Mouse (Mus musculus) thymus, postnatal 0 days (tissue): ENCODE results near the gene Smg5. TPM values are rescaled to one million over a fixed set of nuclear protein-coding genes. Genes with fewer than 3 reads are reported as not detected.
"Not testable (repeated sequence)": the region's sequence is repeated elsewhere in the genome, so short reads cannot be mapped to it uniquely, and the experiment has no call there.

Experiments
- DNase-seq: peaks from one replicate; pipeline ENCODE4 v3.0.0-alpha.2; 2015; ENCODE audit warnings: low spot score
- polyA plus RNA-seq: library from polyadenylated mRNA; unstranded; fragments of >200 nt; fragmentation: Nextera tagmentation; extraction: Ambion mirVana; gene quantifications from 2 replicates; pipeline ENCODE4 v1.2.1, GENCODE M21; 2015

Gene Smg5
- polyA plus RNA-seq, 1 experiment from 2014 or later = 35.4 TPM

GRCm38 (mm10) chr3:88352907-88353306 is 16.8 kb downstream of the Smg5 start:
- no peak for DNase-seq

DNA sequence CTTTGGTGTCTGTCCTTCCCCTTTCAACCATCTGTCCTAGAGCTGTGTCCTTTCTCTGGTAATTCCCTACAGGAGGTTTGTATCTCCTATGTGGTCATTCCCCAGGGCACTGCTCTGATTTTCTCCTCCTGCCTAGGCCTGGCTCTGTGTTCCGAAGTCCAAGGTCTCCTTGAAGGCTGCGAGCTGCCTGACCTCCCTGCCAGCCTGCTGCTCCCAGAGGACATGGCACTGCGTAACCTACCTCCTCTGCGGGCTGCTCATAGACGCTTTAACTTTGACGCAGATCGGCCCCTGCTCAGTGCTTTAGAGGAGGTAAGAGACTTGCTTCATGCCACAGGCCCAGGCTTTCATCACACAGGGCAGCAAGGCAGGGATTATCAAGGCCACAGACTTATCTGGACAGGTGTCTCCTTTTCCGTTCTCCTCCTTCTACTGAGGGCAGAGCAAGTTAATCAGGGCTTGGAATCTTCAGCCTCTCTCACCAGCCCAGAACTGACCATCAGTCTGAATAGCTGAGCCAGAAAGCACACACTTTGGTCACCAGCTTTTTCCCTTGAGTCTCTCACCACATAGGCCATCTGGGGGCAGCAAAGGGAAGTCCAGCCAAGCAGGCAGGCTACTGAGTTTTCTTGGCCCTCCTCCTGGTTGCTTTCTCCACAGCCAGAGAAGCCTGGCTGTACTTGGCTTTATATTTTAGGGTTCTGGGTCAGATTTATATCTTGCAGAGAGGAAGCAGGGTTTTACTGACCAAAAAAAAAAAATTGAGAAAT is 18.5 kb downstream of the Smg5 start:
- DNase-seq = no peak

GRCm38 (mm10) chr3:88359584-88359983 is 23.5 kb downstream of the Smg5 start:
- DNase-seq = no peak

GRCm38 (mm10) chr3:88359989-88360388 is 23.9 kb downstream of the Smg5 start:
- DNase-seq = peak; percentile 33

GRCm38 (mm10) chr3:88361096-88361495 is 25.0 kb downstream of the Smg5 start:
- DNase-seq = peak; percentile 56

GRCm38 (mm10) chr3:88361612-88362313 is 25.7 kb downstream of the Smg5 start:
- DNase-seq = no peak

GRCm38 (mm10) chr3:88363700-88364099 is 27.6 kb downstream of the Smg5 start:
- no peak for DNase-seq

DNA sequence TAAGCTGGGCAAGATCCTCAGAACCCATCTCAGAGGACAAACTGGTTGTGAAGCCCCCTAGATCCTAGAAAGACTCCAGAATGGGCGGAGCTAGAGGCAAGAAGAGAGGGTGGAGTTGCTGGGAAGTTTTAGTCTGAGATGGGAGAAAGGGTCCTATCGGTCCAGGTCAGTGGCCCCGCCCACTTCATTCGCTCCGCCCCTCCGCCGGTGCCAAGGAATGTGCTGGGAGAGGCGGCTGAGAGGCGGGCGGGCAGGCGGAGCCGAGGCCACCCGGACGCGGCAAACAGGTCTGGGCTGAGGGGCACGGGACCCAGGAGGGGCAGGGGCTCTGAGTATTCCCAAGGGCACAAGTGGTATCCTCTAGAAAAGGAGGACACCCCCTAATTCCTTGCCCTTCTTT is 28.3 kb downstream of the Smg5 start, which contains the start of gene Paqr6:
TSS of gene Paqr6 (plus strand) at position 248 of the 400 bp plus-strand sequence.
- DNase-seq = no peak

DNA sequence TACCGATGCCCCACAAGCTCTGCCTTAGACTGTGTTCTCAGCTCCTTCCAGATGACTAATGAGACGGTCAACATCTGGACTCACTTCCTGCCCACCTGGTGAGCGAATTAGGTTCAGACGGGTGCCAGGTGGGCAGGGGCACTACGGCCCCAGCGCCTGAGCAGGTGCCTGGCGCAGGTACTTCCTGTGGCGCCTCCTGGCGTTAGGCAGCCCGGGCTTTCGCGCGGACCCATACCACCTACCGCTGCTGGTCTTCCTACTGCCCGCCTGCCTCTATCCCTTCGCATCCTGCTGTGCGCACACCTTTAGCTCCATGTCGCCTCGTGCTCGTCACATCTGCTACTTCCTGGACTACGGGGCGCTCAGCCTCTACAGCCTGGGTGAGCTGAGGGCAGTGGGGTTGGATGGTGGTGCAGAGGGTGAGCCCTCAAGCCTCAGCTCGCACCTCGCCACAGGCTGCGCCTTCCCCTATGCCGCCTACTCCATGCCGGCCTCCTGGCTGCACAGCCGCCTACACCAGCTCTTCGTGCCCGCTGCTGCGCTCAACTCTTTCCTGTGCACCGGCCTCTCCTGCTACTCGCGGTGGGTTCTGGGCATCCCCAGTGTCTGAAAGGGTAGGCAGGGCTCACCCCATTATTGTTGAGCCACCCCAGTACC is 29.8 kb downstream of the Smg5 start:
- DNase-seq = peak; percentile 22

- DNase-seq = peak; percentile 78
These were observed 30.9 kb downstream of the Smg5 start for GRCm38 (mm10) chr3:88366830-88367428.

DNA sequence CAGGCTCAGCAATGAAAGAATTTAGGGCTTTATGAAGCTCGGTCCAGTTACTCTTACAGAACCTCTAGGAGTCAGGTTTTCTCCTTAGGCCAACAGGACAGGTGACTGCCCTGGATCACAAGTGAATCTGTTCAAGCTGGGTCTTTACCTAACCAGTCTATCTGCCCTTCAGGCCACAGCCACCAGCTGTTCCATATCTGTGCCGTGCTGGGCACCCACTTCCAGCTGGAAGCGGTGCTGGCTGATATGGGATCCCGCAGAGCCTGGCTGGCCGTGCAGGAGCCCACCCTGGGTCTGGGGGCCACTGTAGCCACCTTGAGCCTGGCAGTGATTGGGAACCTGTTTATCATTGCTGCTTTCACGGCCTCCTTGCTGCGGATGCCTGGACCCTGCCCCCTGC is 31.5 kb downstream of the Smg5 start:
- not testable (repeated sequence) for DNase-seq

DNA sequence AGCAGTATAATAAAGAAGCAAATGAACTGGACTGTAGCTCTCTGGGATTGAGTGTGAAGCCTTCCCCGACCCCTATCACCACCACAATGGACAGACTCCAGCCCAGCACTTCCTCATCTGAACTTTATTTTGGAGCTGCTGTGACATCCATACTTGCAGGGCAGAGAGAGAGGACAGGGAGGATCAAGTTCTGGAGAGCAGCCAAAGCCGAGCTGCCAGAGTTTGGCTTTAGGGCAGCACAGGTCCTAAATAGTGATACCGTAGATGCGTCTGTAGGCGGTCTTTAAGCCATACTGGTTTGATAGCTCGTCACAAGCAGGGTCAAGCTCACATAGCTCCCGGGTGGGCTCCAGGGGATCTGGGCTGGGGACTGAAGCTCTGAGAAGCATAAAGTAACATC is 32.5 kb downstream of the Smg5 start:
- DNase-seq = not testable (repeated sequence)

GRCm38 (mm10) chr3:88372643-88373042 is 36.6 kb downstream of the Smg5 start, which contains the start of gene Bglap3:
Bglap3 (minus strand) TSS chr3:88372743.
- DNase-seq = not testable (repeated sequence)

GRCm38 (mm10) chr3:88375750-88376626 is 39.9 kb downstream of the Smg5 start:
- DNase-seq = peak; percentile 84

DNA sequence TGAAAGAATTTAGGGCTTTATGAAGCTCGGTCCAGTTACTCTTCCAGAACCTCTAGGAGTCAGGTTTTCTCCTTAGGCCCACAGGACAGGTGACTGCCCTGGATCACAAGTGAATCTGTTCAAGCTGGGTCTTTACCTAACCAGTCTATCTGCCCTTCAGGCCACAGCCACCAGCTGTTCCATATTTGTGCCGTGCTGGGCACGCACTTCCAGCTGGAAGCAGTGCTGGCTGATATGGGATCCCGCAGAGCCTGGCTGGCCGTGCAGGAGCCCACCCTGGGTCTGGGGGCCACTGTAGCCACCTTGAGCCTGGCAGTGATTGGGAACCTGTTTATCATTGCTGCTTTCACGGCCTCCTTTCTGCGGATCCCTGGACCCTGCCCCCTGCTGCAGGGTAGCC is 40.6 kb downstream of the Smg5 start:
- DNase-seq = not testable (repeated sequence)

DNA sequence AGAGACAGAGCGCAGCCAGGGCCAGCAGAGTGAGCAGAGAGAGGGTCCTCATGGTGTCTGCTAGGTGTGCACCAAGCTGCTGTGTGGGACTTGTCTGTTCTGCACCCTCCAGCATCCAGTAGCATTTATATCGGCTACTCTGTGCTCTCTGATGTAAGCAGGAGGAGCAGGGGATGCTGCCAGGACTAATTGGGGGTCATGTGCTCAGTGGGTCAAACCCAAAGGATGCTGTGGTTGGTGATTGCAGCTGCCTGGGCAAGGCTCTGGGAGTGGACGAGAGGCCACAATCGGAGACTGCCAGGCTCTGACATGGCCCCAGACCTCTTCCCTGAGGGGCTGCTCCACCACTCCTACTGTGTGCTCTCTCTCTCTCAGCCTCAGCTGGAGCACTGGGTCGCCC is 42.5 kb downstream of the Smg5 start, which contains the start of gene Bglap2:
TSS of gene Bglap2 (minus strand) at position 101 of the 400 bp plus-strand sequence.
- not testable (repeated sequence) for DNase-seq

- DNase-seq = peak; percentile 92
These were observed 45.6 kb downstream of the Smg5 start for GRCm38 (mm10) chr3:88381389-88382315.

- DNase-seq = not testable (repeated sequence)
These were observed 46.3 kb downstream of the Smg5 start for GRCm38 (mm10) chr3:88382383-88382782.

GRCm38 (mm10) chr3:88384364-88384763 is 48.3 kb downstream of the Smg5 start, which contains the start of gene Bglap:
Bglap (minus strand) TSS chr3:88384464.
- DNase-seq = no peak
